20 mouse cellular contexts compared by ENCODE assay signal in the genomic region with DNA sequence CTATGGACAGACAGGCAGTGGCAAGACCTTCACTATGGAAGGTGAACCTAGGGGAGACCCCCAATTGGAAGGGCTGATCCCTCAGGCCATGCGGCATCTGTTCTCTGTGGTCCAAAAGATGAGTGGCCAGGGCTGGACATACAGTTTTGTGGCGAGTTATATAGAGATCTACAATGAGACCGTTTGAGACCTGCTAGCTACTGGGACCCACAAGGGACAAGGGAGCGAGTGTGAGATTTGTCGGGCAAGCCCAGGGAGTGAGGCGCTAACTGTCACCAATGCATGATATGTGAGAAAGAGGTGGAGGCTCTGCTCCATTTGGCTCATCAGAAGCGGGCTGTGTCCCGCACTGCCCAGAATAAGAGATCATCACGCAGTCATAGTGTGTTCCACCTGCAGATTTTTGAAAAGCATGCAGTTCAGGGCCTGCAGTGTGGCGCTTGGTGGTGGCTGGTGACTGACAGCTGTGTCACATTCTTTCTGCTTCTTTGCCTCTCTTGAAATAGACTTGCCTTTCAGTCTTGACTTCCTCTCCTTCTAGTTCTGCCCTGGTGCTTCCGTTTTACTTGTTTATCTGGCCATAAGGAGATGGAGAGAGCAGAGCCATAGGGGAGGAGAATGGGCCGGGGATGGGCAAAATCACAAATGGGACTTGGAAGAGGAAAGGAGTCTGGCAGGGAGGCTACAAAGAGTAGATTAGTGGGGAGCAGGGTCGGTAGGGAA. TPM values are rescaled to one million over a fixed set of nuclear protein-coding genes. Genes with fewer than 3 reads are reported as not detected.
DNase-seq lines count a peak whose midpoint lies in the region; TF ChIP-seq lines count a peak whose summit lies in the region.
"Had no signal": no experiment of that assay in that cellular context is flagged by ENCODE, and none has a peak within 500 bp of the region (broad histone marks: within the 10 kb centered on the region; RNA-seq: fewer than 3 reads in every experiment).

No protein-coding gene starts in this region.

- H3K4me1 ChIP-seq in bone marrow macrophage, adult 2 months (ENCODE audit: control insufficient read depth, insufficient read depth, low read length): peaks cover 10% of the 10 kb centered on the region
- H3K4me1 ChIP-seq: forebrain, embryonic 12.5 days; midbrain, embryonic 13.5 days had no signal

- no peak for TF ChIP-seq CTCF in bone marrow macrophage, adult 2 months (IDR thresholded peaks at IDR 0.05; ENCODE audit: low read depth, low read length)

- no peak for TF ChIP-seq POLR2A in bone marrow macrophage, adult 2 months (IDR thresholded peaks at IDR 0.05; ENCODE audit: borderline replicate concordance, low read depth, low read length)

- H3K27me3 ChIP-seq in splenic B cell, adult 2 months (ENCODE audit: control insufficient read depth, insufficient read depth, low read length, poor library complexity, severe bottlenecking): no peaks in the 10 kb centered on the region
- H3K27me3 ChIP-seq: forebrain, embryonic 12.5 days; lung, embryonic 15.5 days; midbrain, embryonic 13.5 days; Patski had no signal

- no peak overlapping the region for H3K4me3 ChIP-seq in bone marrow macrophage, adult 2 months (ENCODE audit: insufficient read depth, low read length)
- H3K4me3 ChIP-seq: forebrain, embryonic 12.5 days; heart, adult 2 months; lung, embryonic 15.5 days; midbrain, embryonic 13.5 days had no signal

- peak overlapping the region; percentile 28 for H3K27ac ChIP-seq in bone marrow macrophage, adult 2 months (ENCODE audit: insufficient read depth, low read depth, low read length)
- H3K27ac ChIP-seq: forebrain, embryonic 12.5 days; heart, adult 2 months; lung, embryonic 15.5 days; midbrain, embryonic 13.5 days had no signal

- DNase-seq in thymus, postnatal 0 days (ENCODE audit: low spot score): peak; percentile 17
- no peak for DNase-seq in thymus, adult 18-20 months
- peak; percentile 29 for DNase-seq in naive thymus-derived CD4-positive, alpha-beta T cell, adult 2 months (ENCODE audit: low read depth)
- DNase-seq in splenic B cell, adult 2 months (ENCODE audit: low read depth, low spot score): peak; percentile 65
- no peak for DNase-seq in frontal cortex, postnatal 10 days (ENCODE audit: low spot score in 2 of 2)
- no peak for DNase-seq in layer of hippocampus, postnatal 25 days (ENCODE audit: extremely low spot score in 1 of 2, low spot score in 1 of 2)
- no peak for DNase-seq in gastrocnemius, postnatal 10 days
- DNase-seq: adrenal gland, postnatal 25 days; cerebellum, adult 2 months; gastrocnemius, postnatal 14 days; heart, postnatal 4 days; kidney, postnatal 10 days; left cerebral cortex, postnatal 4 days; right cerebral cortex, postnatal 14 days had no signal

- no peaks in the 10 kb centered on the region for H3K36me3 ChIP-seq in splenic B cell, adult 2 months (ENCODE audit: control insufficient read depth, insufficient read depth, low read length, poor library complexity, severe bottlenecking)
- H3K36me3 ChIP-seq: forebrain, embryonic 12.5 days; lung, embryonic 15.5 days; midbrain, embryonic 13.5 days had no signal

RNA-seq across cellular contexts. Expression of gene Cpm, which starts 33.7 kb away (rescaled TPM):
- polyA plus RNA-seq in thymus, postnatal 0 days (2015; fragmentation: Nextera tagmentation; extraction: Ambion mirVana): 3.0 and 3.5 TPM in 2 replicates
- not detected in 2 replicates for polyA plus RNA-seq in bone marrow macrophage, adult 2 months (2012; ENCODE audit: insufficient read depth, insufficient read length, missing spikeins)
- total RNA-seq in layer of hippocampus, postnatal 25 days (2021): 10 to 100 TPM in 1 of 2 experiments, 1 to 10 TPM in 1; 8.5 to 11.4 TPM
- total RNA-seq in gastrocnemius, postnatal 10 days (2021): 1 to 10 TPM; 9.3 to 10.0 TPM

Comparison
In these comparisons a context has a peak if more than half of its experiments do, and no peak if none do; other contexts are left out.
1. DNase-seq: peak in thymus, postnatal 0 days (single experiment), naive thymus-derived CD4-positive, alpha-beta T cell, adult 2 months (single experiment) and splenic B cell, adult 2 months (single experiment); none in thymus, adult 18-20 months (0 of 2), frontal cortex, postnatal 10 days (0 of 2), layer of hippocampus, postnatal 25 days (0 of 2) and gastrocnemius, postnatal 10 days (single experiment).